In the genomic region with DNA sequence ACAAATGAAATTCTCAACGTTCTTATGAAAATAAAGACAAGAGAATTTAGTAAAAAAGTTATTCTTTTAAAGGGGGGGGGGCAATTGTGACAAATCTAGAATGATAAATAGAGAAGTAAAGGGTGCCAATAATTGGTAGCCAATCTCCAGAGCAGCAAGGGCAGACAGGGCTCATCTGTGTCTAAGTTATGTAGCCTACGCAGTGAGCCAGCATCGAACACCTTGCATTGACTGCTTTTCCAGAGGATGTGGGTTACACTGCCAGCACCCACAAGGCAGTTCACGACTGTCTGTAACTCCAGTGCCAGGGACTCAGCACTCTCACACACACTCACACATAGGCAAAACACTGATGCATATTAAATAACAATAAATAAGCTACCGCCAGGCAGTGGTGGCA, we compare ENCODE assay signal across 16 mouse cellular contexts.
"Had no signal": no experiment of that assay in that cellular context is flagged by ENCODE, and none has a peak within 500 bp of the region (broad histone marks: within the 10 kb centered on the region; RNA-seq: fewer than 3 reads in every experiment).

No protein-coding gene starts in this region.

- H3K9me3 ChIP-seq: limb, embryonic 10.5 days; limb, embryonic 13.5 days; liver, embryonic 13.5 days; megakaryocyte, embryonic 14.5 days; midbrain, embryonic 12.5 days; stomach, embryonic 15.5 days had no signal

- DNase-seq: layer of hippocampus, adult 9-11 months; liver, embryonic 13.5 days; lung, adult 2 months; right cerebral cortex, postnatal 14 days; right cerebral cortex, postnatal 4 days; spleen, adult 18-20 months; thymus, postnatal 25 days had no signal

- H3K4me2 ChIP-seq: limb, embryonic 13.5 days; liver, embryonic 13.5 days; midbrain, embryonic 12.5 days; stomach, embryonic 15.5 days had no signal

- H3K9ac ChIP-seq: limb, embryonic 13.5 days; liver, embryonic 13.5 days; midbrain, embryonic 12.5 days; stomach, embryonic 15.5 days had no signal

- H3K27me3 ChIP-seq: limb, embryonic 13.5 days; liver, embryonic 13.5 days; megakaryocyte, embryonic 14.5 days; midbrain, embryonic 12.5 days; stomach, embryonic 15.5 days had no signal

- H3K36me3 ChIP-seq: limb, embryonic 10.5 days; limb, embryonic 13.5 days; liver, embryonic 13.5 days; midbrain, embryonic 12.5 days; stomach, embryonic 15.5 days had no signal

- H3K27ac ChIP-seq: kidney, postnatal 0 days; layer of hippocampus, adult 2 months; limb, embryonic 10.5 days; limb, embryonic 13.5 days; liver, embryonic 13.5 days; stomach, embryonic 15.5 days had no signal

- H3K4me3 ChIP-seq: layer of hippocampus, adult 2 months; limb, embryonic 10.5 days; limb, embryonic 13.5 days; liver, embryonic 13.5 days; megakaryocyte, embryonic 14.5 days; midbrain, embryonic 12.5 days; stomach, embryonic 15.5 days had no signal

- H3K4me1 ChIP-seq: limb, embryonic 13.5 days; liver, embryonic 13.5 days; megakaryocyte, embryonic 14.5 days; stomach, embryonic 15.5 days had no signal

- ATAC-seq: intestine, postnatal 0 days; midbrain, embryonic 16.5 days had no signal
